Mouse (Mus musculus): ENCODE measurements at regions not wholly inside any gene's neighbourhood (a gene's known extent, or its start where the extent isn't known, plus 50 kb on each side); places are given as distances from the start of the nearest gene placed in this dataset.

- TF ChIP-seq CTCF (IDR thresholded peaks at IDR 0.05; ENCODE audit: extremely low read depth, insufficient read depth, insufficient read length, insufficient replicate concordance) (no peak), POLR2A (IDR thresholded peaks at IDR 0.05; ENCODE audit: low read depth, low read length) (no peak)
Observed at GRCm38 (mm10) chr9:85114234-85114633, 198.3 kb upstream of the Gm11114 start.

Data from spleen, adult 2 months (tissue).